Mouse (Mus musculus) small intestine, adult 10 weeks (tissue): ENCODE results near the gene Dync1i2. TPM values are rescaled to one million over a fixed set of nuclear protein-coding genes. Genes with fewer than 3 reads are reported as not detected.

Experiments
- polyA plus RNA-seq: library from polyadenylated mRNA; stranded (reverse); fragments of 350-450 nt; fragmentation: Illumina TruSeq; extraction: RNeasy Lipid Tissue Mini Kit (QIAGEN cat#74804); gene quantifications from one replicate; pipeline ENCODE4 v1.2.3, GENCODE M21; 2014; ENCODE audit warnings: low replicate concordance

The Dync1i2 gene
- polyA plus RNA-seq, result 173 TPM

GRCm38 (mm10) chr2:71211591-71212359, at the start of gene Dync1i2:
Dync1i2 (plus strand) TSS chr2:71211706.

Other genes starting within 250 kb of the Dync1i2 start
- gene Dcaf17, start 156.4 kb upstream of the Dync1i2 start, polyA plus RNA-seq, result 23.9 TPM
- 11.5 TPM for gene Mettl8, start 156.1 kb upstream of the Dync1i2 start, polyA plus RNA-seq
- gene Cybrd1, start 93.8 kb upstream of the Dync1i2 start, polyA plus RNA-seq, result 9.7 TPM
- 3.5 TPM for gene Slc25a12, start 156.0 kb downstream of the Dync1i2 start, polyA plus RNA-seq
- 101 TPM for gene Hat1, start 177.3 kb downstream of the Dync1i2 start, polyA plus RNA-seq
- gene Metap1d, start 241.6 kb downstream of the Dync1i2 start, polyA plus RNA-seq, result 21.2 TPM